Mouse (Mus musculus): ENCODE measurements around the gene Ppfibp1.

The Ppfibp1 gene

GRCm38 (mm10) chr6:147042291-147043290 is 154.3 kb downstream of the Ppfibp1 start, which contains the start of gene Mrps35:
Mrps35 (plus strand) TSS chr6:147042764.
- DNase-seq (ENCODE audit: low spot score in 2 of 2) = peak; percentile 81 to 87

GRCm38 (mm10) chr6:147043633-147044032 is 155.3 kb downstream of the Ppfibp1 start:
- no peak for DNase-seq (ENCODE audit: low spot score in 2 of 2)

DNA sequence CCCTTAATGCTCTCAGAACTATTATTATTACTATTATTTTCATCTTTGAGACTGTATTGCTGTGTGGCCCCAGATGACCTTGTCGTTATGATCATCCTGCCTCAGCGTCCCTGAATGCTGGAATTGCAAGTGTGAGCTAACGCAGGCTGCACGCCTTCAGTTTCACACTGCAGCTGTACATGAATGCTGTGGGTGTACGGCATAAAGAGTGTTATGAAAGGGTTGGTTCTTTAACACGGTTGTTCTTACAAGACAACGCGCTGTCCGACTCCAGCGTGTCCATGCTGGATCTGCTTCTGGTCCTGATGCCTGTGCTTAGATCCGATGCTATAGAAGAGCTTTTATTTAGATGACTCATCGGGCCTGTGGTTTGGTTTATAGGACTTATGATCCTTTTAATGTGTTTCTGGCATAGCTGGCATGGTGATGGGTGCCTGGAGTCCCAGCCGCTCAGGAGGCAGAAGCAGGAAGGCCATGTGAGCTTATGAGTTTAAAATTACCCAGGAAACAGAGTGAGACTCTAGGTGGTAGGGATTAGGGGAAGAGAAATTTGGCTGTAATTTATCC is 161.0 kb downstream of the Ppfibp1 start:
- DNase-seq (ENCODE audit: low spot score in 2 of 2) = no peak

DNA sequence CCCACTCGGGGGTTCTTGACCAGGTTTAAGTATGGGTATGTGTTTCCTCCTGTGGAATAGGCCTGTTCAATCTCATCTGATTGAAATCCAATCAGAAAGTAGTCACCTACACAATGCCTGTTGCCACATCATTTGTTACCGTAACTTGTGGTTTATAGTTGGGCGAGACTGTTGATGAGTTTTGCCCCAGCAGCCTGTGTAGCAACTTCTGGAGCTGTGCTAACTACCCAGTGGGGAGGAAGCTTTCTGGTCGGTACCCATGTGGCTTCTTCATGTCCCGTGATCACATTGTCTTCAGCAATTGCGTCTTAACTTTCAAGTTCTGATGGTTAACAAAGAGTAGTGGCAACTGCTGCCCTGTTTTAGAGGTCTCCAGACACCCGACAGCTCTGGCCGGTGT is 163.4 kb downstream of the Ppfibp1 start:
- no peak for DNase-seq (ENCODE audit: low spot score in 2 of 2)

- no peak for DNase-seq (ENCODE audit: low spot score in 2 of 2)
These were observed 164.2 kb downstream of the Ppfibp1 start for GRCm38 (mm10) chr6:147052440-147052839.

DNA sequence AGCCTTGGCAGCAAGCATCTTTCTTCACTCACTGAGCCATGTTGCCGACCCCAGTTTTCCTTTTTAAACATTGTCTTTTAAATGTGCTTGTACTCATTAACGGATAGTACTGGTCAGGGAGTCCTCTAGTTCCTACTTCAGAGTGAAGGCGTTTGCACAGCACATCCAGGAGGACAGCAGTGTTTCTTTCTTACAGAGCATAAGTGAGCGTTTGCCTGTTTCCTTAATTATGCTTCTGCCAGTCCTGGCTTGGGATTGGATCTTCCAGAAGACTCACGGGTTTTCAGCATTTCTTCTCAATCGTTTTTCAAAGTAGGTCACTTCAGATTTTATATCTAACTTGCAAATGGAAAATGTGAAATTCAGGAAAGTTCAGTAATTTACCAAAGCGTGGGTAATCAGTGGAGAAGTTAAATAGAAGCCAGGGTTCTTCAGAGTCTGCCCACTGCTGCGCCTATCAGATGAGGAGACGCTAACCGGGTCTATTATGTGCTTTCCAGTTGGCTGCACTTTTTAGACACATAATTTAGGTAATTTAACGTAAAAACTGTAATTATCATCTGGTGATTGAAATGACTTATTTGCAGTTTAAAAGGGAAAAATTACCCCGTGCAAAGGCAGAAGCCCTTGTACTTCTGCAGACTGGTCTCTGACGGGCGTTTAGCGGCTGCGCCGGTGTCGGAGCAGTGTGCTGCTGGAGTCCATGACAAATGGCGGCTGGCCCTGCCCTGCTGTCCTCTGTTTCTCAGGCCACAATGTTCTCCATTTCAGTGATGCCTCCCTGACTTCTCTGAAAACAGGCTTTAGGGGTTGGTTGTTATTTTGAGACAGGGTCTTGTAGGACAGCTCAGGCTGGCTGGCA is 165.7 kb downstream of the Ppfibp1 start:
- no peak for DNase-seq (ENCODE audit: low spot score in 2 of 2)

- DNase-seq (ENCODE audit: low spot score in 2 of 2) = no peak
These were observed 167.2 kb downstream of the Ppfibp1 start for GRCm38 (mm10) chr6:147055374-147055977.

- no peak for DNase-seq (ENCODE audit: low spot score in 2 of 2)
These were observed 171.0 kb downstream of the Ppfibp1 start for GRCm38 (mm10) chr6:147059326-147059725.

DNA sequence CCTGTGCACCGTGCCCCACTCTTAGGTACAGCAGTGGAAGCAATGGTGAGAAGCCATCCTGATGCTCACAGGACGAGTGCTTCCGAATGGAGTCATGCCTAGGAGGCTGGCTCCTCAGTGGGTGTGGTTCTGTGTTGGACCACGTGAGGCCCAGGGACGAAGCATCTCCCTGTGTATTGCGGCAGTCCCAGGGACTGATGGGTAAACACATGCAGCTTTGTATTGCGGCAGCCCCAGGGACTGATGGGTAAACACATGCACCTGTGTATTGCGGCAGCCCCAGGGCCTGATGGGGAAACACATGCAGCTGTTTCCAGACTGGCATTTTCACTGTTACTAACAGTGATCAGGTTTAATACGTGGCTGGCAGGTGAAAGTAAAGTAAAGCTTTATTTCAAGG is 173.3 kb downstream of the Ppfibp1 start:
- no peak for DNase-seq (ENCODE audit: low spot score in 2 of 2)

- no peak for DNase-seq (ENCODE audit: low spot score in 2 of 2)
These were observed 173.7 kb downstream of the Ppfibp1 start for GRCm38 (mm10) chr6:147062034-147062433.

DNA sequence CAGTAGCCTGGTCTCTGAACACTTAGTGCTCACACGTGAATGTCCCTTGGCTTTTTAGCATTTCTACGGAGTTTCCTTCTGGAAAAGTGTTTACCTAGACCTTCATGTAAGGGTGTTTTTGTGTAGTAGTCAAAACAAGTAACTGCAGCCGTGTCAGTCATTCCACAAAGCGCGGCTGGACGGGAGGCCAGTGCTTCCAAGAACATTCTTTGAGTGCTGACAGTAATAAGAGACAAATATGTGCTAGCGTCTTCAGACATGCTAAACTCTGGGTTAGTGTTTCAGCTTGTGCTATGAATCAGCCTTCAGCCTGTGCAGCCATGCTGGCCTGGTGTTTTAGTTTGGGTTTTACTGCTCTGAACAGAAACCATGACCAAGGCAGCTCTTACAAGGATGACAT is 174.4 kb downstream of the Ppfibp1 start:
- DNase-seq (ENCODE audit: low spot score in 2 of 2) = no peak

- DNase-seq (ENCODE audit: low spot score in 2 of 2) = no peak
These were observed 176.1 kb downstream of the Ppfibp1 start for GRCm38 (mm10) chr6:147064226-147064943.

DNA sequence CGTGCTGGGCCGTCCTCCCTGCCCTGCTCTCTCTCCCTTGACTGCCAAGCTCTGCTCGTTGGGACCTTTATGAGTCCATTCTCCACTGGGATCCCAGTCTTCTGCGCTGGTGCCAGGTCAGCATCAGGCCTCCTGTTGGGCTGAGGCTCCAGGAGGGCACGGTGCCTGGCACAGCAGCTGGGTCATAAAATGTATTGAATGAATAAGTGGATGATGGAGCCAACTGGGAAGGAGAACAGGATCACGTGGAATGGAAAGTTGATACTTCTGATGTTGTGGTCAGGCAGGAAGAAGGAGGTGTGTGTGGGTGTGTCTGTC is 176.6 kb downstream of the Ppfibp1 start:
- DNase-seq (ENCODE audit: low spot score in 2 of 2) = no peak

GRCm38 (mm10) chr6:147075808-147076387 is 187.6 kb downstream of the Ppfibp1 start:
- DNase-seq (ENCODE audit: low spot score in 2 of 2) = no peak

GRCm38 (mm10) chr6:147076878-147077277 is 188.6 kb downstream of the Ppfibp1 start:
- DNase-seq (ENCODE audit: low spot score in 2 of 2) = no peak

DNA sequence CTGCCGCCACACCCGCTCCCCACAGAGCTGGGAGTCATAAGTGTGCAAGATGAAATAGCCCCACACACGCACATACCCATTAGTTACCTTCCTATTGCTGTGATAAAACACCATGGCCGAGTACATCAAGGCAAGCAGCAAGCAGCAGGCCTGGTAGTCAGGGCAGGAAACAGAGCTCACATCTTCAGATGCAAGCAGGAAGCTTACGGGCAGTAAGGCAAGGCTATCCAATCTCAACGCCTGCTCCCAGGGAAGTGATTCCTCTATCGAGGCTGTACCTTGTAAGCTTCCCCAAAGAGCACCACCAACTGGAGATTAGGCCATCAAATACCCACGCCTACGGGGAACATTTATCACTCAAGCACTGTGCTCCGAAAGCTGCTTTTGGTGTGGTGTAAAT is 191.6 kb downstream of the Ppfibp1 start:
- no peak for DNase-seq (ENCODE audit: low spot score in 2 of 2)

All from urinary bladder, adult 18-20 months (tissue).